Mouse (Mus musculus): ENCODE measurements around the gene Ndufc2. TPM values are rescaled to one million over a fixed set of nuclear protein-coding genes. Genes with fewer than 3 reads are reported as not detected.

The Ndufc2 gene
- polyA plus RNA-seq, 1 experiment, result 46.2 TPM

DNA sequence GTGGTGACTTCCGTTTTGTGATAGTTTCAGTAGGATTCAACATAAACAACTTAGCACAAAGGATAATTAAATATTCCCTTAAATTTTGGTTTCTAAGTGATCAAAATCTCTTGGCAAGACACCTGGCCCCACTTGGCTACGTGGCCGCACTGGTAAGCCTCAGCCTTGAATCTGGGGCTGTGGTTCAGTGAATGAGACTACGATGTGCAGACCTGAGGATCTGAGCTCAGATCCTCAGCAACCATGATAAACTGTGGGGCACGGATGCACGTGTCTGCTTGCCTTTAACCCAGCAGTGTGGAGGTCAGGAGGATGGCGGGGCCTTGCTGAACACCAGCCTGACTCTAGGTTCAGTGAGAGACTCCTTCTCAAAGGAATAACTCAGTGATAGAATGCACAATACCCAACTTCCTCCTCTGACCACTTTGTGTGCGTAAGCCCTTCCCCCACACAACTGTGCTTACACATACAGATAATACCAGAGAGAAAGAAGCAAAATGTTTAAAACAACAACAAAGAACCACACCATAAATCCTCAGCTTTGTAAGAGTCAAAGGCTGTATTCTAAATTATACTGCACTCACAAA lies 12.1 kb upstream of the Ndufc2 start:
- TF ChIP-seq POLR2A (IDR thresholded peaks at IDR 0.05; ENCODE audit: control insufficient read depth, low read depth, low read length), result no peak
- no peak for TF ChIP-seq CTCF (IDR thresholded peaks at IDR 0.05; ENCODE audit: control insufficient read depth, insufficient read depth, insufficient replicate concordance, low read depth, low read length)
- 0 out of 2 replicates have a peak, but pooled peaks cover 2% of the 10 kb centered on the region for H3K4me1 ChIP-seq (ENCODE audit: control insufficient read depth, insufficient read depth, low read length)
- no peak overlapping the region for H3K4me3 ChIP-seq (ENCODE audit: control insufficient read depth, low read depth, low read length)
- no peaks in the 10 kb centered on the region for H3K27me3 ChIP-seq (ENCODE audit: control insufficient read depth, insufficient read depth, low read length)
- H3K27ac ChIP-seq (ENCODE audit: control insufficient read depth, insufficient read depth, low read depth, low read length), result 0 out of 2 replicates have a peak overlapping the region, but pooled peaks have one; percentile 24
- peaks cover 3% of the 10 kb centered on the region for H3K36me3 ChIP-seq (ENCODE audit: control insufficient read depth, insufficient read depth, low read length)

DNA sequence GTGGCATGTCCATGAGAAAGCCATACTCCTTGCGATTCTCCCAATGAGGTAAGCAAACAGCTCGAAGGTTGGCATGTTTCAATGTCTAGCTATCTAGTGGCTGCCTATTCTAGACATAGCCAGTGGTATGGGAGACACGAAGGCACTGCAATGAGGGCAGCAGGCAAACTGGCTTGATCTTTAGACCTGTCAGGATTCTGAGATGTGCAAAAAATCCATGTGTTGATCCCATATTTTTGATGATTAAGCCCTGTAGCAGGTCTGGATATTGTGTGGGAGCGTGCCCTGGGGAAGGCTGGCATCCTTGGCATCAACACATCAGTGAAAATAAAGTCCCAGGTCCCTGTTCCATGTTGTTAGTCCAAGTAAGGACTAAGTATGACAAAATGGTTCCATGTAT lies 11.3 kb upstream of the Ndufc2 start:
- 0 out of 2 replicates have a peak, but pooled peaks cover 2% of the 10 kb centered on the region for H3K4me1 ChIP-seq (ENCODE audit: control insufficient read depth, insufficient read depth, low read length)
- peaks cover 3% of the 10 kb centered on the region for H3K36me3 ChIP-seq (ENCODE audit: control insufficient read depth, insufficient read depth, low read length)
- TF ChIP-seq POLR2A (IDR thresholded peaks at IDR 0.05; ENCODE audit: control insufficient read depth, low read depth, low read length) (no peak), CTCF (IDR thresholded peaks at IDR 0.05; ENCODE audit: control insufficient read depth, insufficient read depth, insufficient replicate concordance, low read depth, low read length) (no peak)

DNA sequence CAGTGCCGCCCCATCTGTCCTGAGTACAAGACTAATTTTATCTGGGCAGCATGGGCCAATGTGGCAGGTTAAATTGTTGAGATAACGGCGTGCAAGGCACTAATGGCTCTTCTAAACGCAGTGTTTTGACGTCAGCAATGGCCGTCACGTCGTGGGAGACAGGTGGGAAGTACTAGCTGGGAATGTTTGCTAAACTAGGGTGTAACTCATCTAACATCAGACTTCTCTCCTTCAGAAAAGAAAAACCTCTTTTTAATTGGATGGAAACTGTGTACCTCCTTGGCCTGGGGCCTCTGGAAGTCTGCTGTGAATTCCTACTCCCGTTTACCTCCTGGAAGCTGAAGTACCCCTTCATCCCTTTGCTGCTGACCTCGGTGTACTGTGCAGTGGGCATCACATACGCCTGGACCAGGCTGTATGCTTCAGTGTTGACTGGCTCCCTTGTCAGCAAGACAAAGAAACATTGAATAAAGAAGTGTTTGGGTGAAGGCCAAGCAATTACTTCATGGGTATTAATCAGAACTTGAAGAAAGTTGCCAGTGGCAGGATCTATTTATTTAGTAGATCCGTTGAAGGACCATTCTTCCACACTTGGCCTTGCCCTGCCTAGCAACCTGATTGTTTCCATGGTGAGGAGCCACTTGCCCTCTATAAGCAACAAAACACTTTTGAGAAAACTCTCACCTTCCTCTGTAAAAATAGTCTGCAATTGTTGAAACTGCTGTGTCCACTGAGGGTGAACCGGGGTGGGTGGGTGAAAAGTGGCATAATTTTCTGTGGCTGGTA lies 8.3 kb upstream of the Ndufc2 start:
- Histone ChIP-seq H3K4me3 (ENCODE audit: control insufficient read depth, low read depth, low read length) (no peak overlapping the region), H3K36me3 (ENCODE audit: control insufficient read depth, insufficient read depth, low read length) (peaks cover 3% of the 10 kb centered on the region), H3K27me3 (ENCODE audit: control insufficient read depth, insufficient read depth, low read length) (no peaks in the 10 kb centered on the region), H3K27ac (ENCODE audit: control insufficient read depth, insufficient read depth, low read depth, low read length) (peak overlapping the region; percentile 19; the same call in 1 of the 2 replicates), H3K4me1 (ENCODE audit: control insufficient read depth, insufficient read depth, low read length) (0 out of 2 replicates have a peak, but pooled peaks cover 2% of the 10 kb centered on the region)
- TF ChIP-seq CTCF (IDR thresholded peaks at IDR 0.05; ENCODE audit: control insufficient read depth, insufficient read depth, insufficient replicate concordance, low read depth, low read length) (no peak), POLR2A (IDR thresholded peaks at IDR 0.05; ENCODE audit: control insufficient read depth, low read depth, low read length) (no peak)

More for the DNA sequence above, 11.3 kb upstream of the Ndufc2 start:
- Histone ChIP-seq H3K27ac (ENCODE audit: control insufficient read depth, insufficient read depth, low read depth, low read length) (no peak overlapping the region), H3K4me3 (ENCODE audit: control insufficient read depth, low read depth, low read length) (no peak overlapping the region), H3K27me3 (ENCODE audit: control insufficient read depth, insufficient read depth, low read length) (no peaks in the 10 kb centered on the region)

DNA sequence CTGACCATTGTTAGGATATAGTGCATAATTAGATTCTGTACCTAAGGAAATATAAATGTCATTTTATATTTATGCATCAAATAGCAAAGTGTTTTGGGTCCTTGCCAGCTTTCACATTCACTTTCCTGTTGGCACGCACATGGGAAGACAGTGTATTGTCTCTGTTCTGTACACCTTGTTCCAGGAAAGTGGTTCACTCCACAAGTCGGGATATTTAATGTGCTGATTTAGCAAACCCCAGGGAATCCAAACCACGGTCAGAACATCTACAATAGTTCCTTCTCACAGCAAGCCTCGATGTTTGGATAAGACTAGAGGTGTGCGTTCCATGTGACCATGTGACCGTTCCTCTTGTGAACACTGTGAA lies 7.7 kb upstream of the Ndufc2 start:
- 0 out of 2 replicates have a peak, but pooled peaks cover 2% of the 10 kb centered on the region for H3K4me1 ChIP-seq (ENCODE audit: control insufficient read depth, insufficient read depth, low read length)
- H3K4me3 ChIP-seq (ENCODE audit: control insufficient read depth, low read depth, low read length), result no peak overlapping the region
- H3K36me3 ChIP-seq (ENCODE audit: control insufficient read depth, insufficient read depth, low read length), result peaks cover 3% of the 10 kb centered on the region
- TF ChIP-seq CTCF (IDR thresholded peaks at IDR 0.05; ENCODE audit: control insufficient read depth, insufficient read depth, insufficient replicate concordance, low read depth, low read length) (no peak), POLR2A (IDR thresholded peaks at IDR 0.05; ENCODE audit: control insufficient read depth, low read depth, low read length) (no peak)
- no peaks in the 10 kb centered on the region for H3K27me3 ChIP-seq (ENCODE audit: control insufficient read depth, insufficient read depth, low read length)
- no peak overlapping the region for H3K27ac ChIP-seq (ENCODE audit: control insufficient read depth, insufficient read depth, low read depth, low read length)

DNA sequence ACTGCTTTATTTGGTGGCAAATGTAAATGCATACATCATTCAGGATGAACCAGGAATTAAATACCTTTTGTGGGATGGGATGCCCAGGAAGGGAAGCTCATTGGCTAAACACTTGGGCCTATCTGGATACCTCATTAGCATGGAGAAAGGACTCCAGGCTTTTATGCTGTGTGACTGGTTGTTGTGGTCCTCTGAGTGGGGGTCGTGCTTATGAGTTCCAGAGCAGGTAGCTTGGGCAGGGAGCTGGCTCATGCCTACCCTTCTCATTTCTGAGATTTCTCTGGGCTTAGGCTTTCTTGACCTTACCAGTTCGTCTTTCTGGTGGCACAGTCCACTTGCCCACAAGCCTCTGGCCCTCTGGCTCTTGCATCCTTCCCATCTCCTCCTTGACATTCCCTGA lies 5.4 kb upstream of the Ndufc2 start:
- Histone ChIP-seq H3K4me3 (ENCODE audit: control insufficient read depth, low read depth, low read length) (no peak overlapping the region), H3K4me1 (ENCODE audit: control insufficient read depth, insufficient read depth, low read length) (no peaks in the 10 kb centered on the region), H3K27ac (ENCODE audit: control insufficient read depth, insufficient read depth, low read depth, low read length) (no peak overlapping the region), H3K36me3 (ENCODE audit: control insufficient read depth, insufficient read depth, low read length) (peaks cover 1% of the 10 kb centered on the region; the same call in 1 of the 2 replicates), H3K27me3 (ENCODE audit: control insufficient read depth, insufficient read depth, low read length) (no peaks in the 10 kb centered on the region)
- no peak for TF ChIP-seq CTCF (IDR thresholded peaks at IDR 0.05; ENCODE audit: control insufficient read depth, insufficient read depth, insufficient replicate concordance, low read depth, low read length)
- no peak for TF ChIP-seq POLR2A (IDR thresholded peaks at IDR 0.05; ENCODE audit: control insufficient read depth, low read depth, low read length)

DNA sequence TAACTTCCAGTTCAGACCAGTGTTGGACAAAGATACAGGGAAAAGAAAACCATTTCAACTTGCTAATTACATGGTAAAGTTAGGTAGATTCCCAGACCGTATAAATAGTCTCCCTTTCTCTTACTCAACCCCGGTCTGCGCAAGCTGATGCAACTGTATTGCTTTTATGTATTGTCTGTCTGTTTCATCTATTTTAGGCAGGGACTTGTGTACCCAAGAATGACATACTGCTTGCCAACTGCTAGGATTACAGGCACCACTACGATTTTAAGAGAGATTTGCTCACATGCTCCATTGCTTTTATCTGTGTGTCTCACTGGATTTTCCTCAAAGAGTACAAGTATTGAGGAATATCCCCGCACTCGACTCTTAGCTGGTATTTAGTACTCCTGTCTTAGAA lies 860 bp upstream of the Ndufc2 start:
- Histone ChIP-seq H3K36me3 (ENCODE audit: control insufficient read depth, insufficient read depth, low read length) (no peaks in the 10 kb centered on the region), H3K4me1 (ENCODE audit: control insufficient read depth, insufficient read depth, low read length) (no peaks in the 10 kb centered on the region), H3K27ac (ENCODE audit: control insufficient read depth, insufficient read depth, low read depth, low read length) (no peak overlapping the region), H3K27me3 (ENCODE audit: control insufficient read depth, insufficient read depth, low read length) (no peaks in the 10 kb centered on the region), H3K4me3 (ENCODE audit: control insufficient read depth, low read depth, low read length) (no peak overlapping the region)
- TF ChIP-seq CTCF (IDR thresholded peaks at IDR 0.05; ENCODE audit: control insufficient read depth, insufficient read depth, insufficient replicate concordance, low read depth, low read length), result no peak
- no peak for TF ChIP-seq POLR2A (IDR thresholded peaks at IDR 0.05; ENCODE audit: control insufficient read depth, low read depth, low read length)

DNA sequence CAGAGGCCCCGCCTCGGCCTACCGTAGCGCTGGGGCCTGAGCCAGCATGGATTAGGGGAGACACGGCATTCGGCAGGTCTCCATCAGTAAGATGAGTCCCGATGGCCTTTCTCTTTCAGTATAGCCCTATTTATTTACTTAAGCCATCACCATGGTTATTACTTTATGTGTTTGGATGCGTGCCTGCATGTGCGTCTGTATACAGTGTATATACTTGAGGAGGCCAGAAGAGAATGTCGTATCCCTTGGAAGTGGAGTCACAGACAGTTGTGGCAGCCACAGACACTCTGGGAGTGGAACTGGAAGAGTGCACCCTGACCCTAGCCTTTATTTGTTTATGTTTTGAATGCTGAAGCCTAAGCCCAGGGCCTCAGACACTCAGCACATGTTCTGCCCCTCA lies 7.3 kb downstream of the Ndufc2 start:
- Histone ChIP-seq H3K27ac (ENCODE audit: control insufficient read depth, insufficient read depth, low read depth, low read length) (no peak overlapping the region), H3K27me3 (ENCODE audit: control insufficient read depth, insufficient read depth, low read length) (no peaks in the 10 kb centered on the region), H3K36me3 (ENCODE audit: control insufficient read depth, insufficient read depth, low read length) (no peaks in the 10 kb centered on the region; the same call in 1 of the 2 replicates), H3K4me3 (ENCODE audit: control insufficient read depth, low read depth, low read length) (no peak overlapping the region), H3K4me1 (ENCODE audit: control insufficient read depth, insufficient read depth, low read length) (no peaks in the 10 kb centered on the region)
- TF ChIP-seq POLR2A (IDR thresholded peaks at IDR 0.05; ENCODE audit: control insufficient read depth, low read depth, low read length), result no peak
- TF ChIP-seq CTCF (IDR thresholded peaks at IDR 0.05; ENCODE audit: control insufficient read depth, insufficient read depth, insufficient replicate concordance, low read depth, low read length), result no peak

All from testis, adult 2 months (tissue).